Mouse (Mus musculus) cerebellum, postnatal 25 days (tissue): Measurements from ENCODE around the gene Sh3pxd2b.

ENCODE experiments used
- DNase-seq, 2 experiments: peaks; one replicate each; pipeline ENCODE4 v3.0.0; 2021; ENCODE audit warnings: mixed read lengths in 2 of 2

Sh3pxd2b gene

DNA sequence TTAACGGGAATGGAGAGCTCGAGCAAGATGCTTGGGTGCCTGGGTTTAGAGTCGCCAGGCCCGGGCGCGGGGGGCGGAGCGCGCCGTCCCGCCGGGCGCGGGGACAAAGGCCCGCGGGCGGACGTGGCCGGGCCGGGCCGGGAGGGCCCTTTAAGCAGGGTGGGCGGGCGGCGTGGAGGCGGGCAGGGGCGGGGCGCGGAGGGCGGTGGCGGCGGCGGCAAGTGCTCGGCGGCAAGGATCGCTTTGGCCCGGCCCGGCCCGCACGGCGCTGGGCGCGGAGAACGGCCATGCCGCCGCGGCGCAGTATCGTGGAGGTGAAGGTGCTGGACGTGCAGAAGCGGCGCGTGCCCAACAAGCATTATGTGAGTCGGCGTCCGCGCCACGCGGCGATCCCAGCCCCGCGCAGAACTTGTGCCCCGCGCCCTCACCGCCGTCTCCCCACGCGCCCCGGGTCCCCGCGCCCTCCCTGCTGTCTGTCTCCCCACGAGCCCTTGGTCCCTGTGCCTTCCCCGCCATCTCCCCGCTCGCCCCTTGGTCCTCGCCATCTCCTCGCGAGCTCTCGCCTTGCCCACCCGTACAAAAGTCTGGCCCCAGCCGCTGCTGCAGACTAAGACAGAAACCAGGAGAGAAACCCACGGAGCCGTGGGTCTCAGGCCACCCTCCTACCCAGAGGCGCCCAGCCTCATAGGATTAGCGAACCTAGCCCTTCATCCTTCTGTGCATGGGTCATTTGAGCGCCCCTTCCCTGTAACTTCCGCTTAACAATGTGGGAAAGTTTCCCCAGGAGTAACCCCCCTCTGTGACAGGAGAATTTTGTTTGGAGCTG lies at the start of gene Sh3pxd2b:
Sh3pxd2b (plus strand) TSS at position 214 of the 826 bp plus-strand sequence.
- peak; percentile 66 to 81 for DNase-seq

- DNase-seq = no peak
Observed at GRCm38 (mm10) chr11:32297866-32298531, 49.6 kb upstream of the Sh3pxd2b start.

- no peak for DNase-seq
Observed at GRCm38 (mm10) chr11:32298532-32298918, 49.1 kb upstream of the Sh3pxd2b start.

DNA sequence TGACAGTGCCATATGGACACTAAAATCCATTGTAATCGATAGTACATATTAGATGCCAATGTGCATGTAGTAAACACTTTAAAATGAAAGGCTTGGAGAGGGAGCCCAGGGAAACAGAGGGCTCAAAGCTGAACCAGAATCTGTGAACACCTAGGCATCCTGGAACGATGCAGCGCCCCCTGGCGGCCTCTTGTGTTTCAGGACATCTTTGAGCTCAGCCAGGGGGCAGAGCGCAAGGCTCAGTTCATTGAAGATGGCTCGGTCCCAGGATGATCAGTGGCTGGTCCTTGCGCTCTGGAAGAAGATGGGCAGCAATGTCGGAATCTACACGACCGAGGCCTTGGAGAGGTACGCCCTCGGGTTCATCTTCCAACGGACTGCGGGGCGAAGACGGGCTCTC lies 47.8 kb upstream of the Sh3pxd2b start, which contains the start of gene Hbq1a:
Hbq1a (plus strand) TSS at position 205 of the 400 bp plus-strand sequence.
- DNase-seq = peak; percentile 76 to 83

- no peak for DNase-seq
Observed at GRCm38 (mm10) chr11:32300279-32301267, 47.0 kb upstream of the Sh3pxd2b start.

DNA sequence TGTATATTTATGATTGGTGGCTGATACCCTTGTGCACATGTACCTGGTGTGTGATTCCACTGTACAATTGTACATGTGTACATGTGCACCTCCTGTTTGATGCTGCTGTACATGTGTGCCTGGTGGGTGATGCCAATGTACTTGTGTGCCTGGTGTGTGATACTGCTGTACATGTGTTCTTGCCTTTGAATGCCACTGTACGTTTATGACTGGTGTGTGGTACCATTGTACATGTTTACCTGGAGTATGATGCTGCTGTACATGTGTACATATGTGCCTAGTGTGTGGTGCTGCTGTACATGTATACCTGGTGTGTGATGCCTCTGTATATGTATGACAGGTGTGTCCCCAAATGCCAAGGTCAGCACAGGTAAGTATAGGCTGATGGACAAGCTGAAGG lies 46.1 kb upstream of the Sh3pxd2b start:
- no peak for DNase-seq

GRCm38 (mm10) chr11:32302824-32303419 lies 44.7 kb upstream of the Sh3pxd2b start:
- no peak for DNase-seq

DNA sequence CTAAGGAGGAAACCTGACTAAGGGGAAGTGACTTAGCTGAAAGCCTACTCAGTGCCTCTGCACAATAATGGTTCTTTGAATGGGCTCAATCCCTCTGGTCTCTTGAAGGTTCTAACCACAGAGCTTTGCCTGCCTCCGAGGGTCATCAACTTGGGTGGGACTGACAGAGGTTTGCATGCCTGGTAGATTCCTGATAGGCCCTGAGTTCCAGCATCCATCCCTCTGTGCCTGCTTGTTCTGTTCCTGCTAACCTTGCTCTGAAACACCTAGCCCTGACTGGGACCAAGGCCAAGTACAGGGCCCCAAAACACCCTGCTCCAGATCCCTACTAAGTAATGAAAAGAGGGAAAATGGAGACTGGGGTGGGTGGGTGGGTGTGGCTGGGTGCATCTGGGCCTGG lies 44.2 kb upstream of the Sh3pxd2b start:
- no peak for DNase-seq

DNA sequence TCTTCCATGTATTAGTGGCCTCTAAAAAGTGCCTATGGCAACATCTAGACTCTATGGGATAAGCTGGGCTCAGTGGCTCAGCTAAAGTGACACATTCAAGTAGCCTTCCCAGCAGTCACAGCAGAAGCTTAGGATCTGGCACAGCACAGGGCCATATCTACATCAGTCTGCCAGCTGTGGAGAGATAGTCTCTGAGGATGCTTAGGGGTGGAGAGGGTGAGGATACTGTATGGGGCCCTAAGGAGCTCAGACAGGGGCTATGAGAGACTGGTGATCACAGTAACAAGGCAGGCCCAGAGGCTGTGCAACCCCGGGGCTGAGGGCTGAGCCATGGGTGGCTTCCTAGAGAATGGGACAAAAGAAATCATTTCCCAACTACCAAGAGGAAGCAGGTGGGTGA lies 40.6 kb upstream of the Sh3pxd2b start:
- DNase-seq = no peak

- DNase-seq = no peak
Observed at GRCm38 (mm10) chr11:32309446-32309845, 38.2 kb upstream of the Sh3pxd2b start.

- DNase-seq = peak in 1 of 2 experiments; percentile 17
Observed at GRCm38 (mm10) chr11:32309928-32310327, 37.7 kb upstream of the Sh3pxd2b start.

GRCm38 (mm10) chr11:32316009-32316408 lies 31.6 kb upstream of the Sh3pxd2b start:
- DNase-seq = no peak

GRCm38 (mm10) chr11:32320507-32321195 lies 27.0 kb upstream of the Sh3pxd2b start:
- no peak for DNase-seq

DNA sequence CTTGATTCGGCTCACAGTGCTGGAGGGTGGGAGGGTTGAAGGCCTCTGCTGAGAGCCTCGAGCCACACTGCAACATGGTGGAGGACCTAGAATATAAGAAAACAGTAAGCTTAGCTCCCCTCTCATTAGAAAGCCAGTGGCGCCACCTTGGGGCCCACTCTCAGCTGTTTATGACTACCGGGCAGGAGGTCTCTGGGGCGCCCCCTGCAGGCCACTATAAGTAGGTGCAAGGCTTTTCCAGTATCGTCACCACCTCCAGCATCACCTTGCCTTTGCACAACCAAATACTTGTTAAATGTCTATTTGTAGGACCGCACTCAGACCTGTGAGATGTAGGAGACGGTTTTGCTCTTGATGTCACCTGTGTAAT lies 26.4 kb upstream of the Sh3pxd2b start:
- DNase-seq = peak; percentile 45 to 72

DNA sequence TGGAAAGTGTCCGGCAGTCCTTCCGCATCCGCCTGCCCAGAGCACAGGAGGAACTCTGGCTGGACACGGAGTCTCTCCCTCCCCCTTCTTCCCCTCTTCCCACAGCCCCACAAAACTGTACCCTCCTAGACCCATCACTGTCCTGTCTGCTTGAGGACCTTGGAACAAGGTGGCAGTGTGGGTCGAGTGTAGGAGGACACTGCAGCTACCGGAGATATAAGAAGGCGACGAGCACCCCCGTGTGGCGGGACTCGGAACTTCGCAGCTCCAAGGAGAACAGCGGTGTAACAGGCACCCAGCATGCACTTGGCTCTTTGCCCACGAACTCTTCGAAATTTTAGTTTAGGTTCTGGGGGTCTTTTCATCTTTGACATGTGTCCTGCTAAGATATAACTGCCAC lies 23.0 kb upstream of the Sh3pxd2b start:
- DNase-seq = peak; percentile 90 to 93

- DNase-seq = no peak
Observed at GRCm38 (mm10) chr11:32331075-32331474, 16.5 kb upstream of the Sh3pxd2b start.

- no peak for DNase-seq
Observed at GRCm38 (mm10) chr11:32331861-32332260, 15.8 kb upstream of the Sh3pxd2b start.

DNA sequence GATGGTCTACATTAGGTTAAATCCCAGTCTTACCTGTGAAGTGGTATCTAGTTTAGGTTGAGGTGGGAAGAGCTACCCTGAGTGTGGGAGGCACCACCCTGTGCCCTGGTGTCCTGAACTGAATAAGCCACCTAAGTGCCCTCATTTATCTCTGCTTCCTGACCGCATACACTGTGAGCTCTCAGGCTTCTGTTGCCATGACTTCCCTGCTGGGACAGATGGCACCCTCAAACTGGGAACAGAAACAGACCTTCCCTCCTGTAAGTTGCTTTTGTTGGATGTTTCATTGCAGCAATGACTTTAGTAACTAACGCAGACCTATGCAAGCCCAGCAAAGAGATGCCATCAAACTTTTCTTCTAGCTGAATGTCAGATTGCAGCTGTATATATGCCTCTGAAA lies 14.4 kb upstream of the Sh3pxd2b start:
- peak in 1 of 2 experiments; percentile 46 for DNase-seq

GRCm38 (mm10) chr11:32336435-32336907 lies 11.1 kb upstream of the Sh3pxd2b start:
- DNase-seq = no peak

DNA sequence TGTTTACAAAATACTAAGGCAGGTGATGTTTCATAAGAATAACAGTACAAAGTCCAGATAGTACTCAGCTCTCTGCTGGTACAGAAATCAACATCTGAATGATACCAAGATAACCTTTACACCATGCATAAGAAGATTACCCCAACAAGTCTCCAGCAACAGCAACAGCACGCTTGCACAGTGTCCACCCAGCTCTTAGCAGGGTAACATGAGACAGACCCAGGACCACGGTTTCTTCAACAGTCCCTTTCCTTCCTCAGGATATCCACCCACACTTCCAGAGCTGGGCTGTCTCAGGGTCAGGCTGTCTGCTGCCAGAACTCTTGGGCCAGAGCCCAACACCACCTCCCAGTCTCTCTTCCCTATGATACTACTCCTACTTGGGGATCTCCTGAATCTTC lies 8.5 kb upstream of the Sh3pxd2b start:
- peak in 1 of 2 experiments; percentile 37 for DNase-seq
